Mouse (Mus musculus): ENCODE results near the gene Ovca2.

Gene Ovca2

GRCm38 (mm10) chr11:75155985-75156384, 22.6 kb downstream of the Ovca2 start:
- in situ Hi-C loops (cut with MboI, MseI), result loop anchor here (5.0 kb wide), 1 partner anchor 169 kb away; no protein-coding TSS in a partner anchor

DNA sequence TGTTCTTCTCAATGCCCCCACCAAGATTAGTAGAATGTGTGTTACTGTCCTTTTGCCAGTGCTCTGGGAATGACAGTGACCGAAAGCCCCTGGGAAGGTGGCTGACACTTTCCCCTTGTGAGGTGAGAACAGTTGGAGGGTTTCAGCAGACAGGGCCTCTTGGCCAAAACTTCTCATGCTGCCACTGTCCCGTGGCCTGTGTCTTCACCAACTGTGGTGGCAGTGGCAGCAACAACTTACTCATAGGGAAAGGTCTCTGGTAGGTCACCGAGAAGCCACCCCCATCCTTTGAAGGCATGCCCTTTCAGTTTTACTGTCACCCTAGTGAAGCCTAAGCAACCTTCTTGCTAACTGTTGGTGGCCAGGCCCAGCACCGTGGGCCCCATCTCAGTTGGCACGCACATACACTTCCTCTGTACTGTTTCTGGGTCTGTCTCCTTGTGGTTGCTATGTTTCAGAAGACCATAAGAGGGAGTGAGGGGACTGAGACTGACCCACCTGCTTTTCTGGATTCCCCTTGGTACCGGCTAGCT, 24.5 kb downstream of the Ovca2 start:
- in situ Hi-C loops (cut with MboI, MseI), result no loop called here

GRCm38 (mm10) chr11:75152603-75153557, 25.8 kb downstream of the Ovca2 start:
- in situ Hi-C loops (cut with MboI, MseI), result no loop called here

DNA sequence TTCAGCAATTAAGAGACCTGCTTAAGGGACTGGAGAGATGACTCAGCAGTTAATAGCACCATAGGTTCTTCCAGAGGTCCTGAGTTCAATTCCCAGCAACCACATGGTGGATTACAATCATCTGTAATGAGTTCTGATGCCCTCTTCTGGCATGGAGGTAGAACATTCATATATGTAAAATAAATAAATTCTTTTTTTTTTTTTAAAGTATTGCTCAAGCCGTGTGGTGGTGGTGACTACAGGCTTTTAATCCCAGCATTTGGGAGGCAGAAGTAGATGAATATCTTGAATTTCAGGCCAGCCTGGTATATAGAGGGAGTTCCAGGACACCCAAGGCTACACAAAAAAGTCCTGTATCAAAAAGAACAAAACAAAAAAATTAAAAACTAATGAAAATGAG, 28.3 kb downstream of the Ovca2 start:
- in situ Hi-C loops (cut with MboI, MseI), result no loop called here

DNA sequence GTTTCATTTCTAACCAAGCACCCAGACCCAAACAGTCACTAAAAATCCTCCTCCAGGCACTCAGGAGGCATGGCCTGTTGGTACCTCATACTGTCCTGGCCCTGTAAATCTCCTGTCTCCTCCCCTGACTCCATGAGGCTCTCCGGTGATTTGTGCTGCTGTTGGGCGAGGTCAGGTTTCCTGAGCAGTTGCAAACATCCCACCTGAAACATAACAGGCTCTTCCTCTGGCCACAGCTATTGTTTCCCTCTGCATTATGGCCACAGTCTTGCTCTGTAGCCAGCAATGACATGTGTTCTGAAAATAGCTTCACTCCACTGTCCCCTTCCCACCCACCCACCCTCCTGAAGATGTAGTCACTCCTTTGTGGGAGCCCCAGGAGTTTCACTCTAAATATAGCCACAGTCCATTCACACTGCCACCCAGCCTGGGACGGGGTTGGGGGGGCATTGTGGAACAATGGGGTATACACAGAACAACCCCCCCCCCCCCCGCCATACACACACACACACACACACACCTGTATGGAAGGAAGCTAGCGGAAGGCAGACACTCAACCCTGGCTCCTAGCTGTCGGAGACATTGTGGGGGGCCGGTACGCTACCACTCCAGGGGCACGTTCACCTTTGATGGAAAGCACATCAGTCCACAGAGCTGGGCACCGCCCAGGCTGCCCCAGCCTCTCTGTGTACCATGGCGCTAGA, 30.2 kb downstream of the Ovca2 start:
- in situ Hi-C loops (cut with MboI, MseI), result no loop called here

GRCm38 (mm10) chr11:75147846-75148168, 30.8 kb downstream of the Ovca2 start:
- in situ Hi-C loops (cut with MboI, MseI), result no loop called here

GRCm38 (mm10) chr11:75147106-75147845, 31.4 kb downstream of the Ovca2 start:
- in situ Hi-C loops (cut with MboI, MseI), result no loop called here

- in situ Hi-C loops (cut with MboI, MseI), result no loop called here
Measured at GRCm38 (mm10) chr11:75145841-75146240, 32.8 kb downstream of the Ovca2 start.

DNA sequence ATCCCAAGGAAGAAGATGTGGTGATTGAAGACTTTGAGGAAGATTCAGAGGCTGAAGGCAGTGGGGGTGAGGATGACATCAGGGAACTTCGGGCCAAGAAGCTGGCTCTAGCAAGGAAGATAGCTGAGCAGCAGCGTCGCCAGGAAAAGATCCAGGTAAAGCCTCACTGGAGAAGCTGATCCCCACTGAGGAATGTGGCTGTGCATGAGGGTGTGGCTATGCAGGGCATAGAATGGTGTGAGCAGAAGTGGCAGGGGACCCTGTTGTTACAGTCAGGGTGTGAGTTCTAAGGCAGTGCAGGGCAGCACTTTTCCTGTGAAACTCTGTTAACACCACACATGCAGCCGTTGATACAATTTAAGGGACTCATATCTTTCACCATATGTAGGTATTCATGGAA, 35.9 kb downstream of the Ovca2 start:
- in situ Hi-C loops (cut with MboI, MseI), result no loop called here

DNA sequence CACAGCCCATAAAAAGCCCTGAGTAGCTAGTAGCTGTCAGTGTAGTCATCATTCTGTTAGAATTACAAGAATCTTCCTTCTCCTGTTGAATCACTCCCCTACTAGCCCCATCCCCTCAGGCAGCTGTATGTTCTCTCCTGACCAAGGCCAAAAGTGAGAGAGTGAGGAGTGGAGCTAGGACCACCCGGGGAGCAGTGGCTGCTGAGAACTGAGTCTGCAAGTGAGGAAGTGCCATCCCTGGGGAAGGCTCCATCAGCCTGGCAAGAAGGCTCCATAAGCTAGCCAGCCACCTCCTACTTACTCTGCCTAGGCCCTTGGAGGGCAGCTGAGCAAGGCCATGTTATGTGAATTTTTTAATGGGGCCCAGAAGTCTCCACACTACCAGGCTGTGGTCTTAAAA, 36.7 kb downstream of the Ovca2 start:
- in situ Hi-C loops (cut with MboI, MseI), result no loop called here

DNA sequence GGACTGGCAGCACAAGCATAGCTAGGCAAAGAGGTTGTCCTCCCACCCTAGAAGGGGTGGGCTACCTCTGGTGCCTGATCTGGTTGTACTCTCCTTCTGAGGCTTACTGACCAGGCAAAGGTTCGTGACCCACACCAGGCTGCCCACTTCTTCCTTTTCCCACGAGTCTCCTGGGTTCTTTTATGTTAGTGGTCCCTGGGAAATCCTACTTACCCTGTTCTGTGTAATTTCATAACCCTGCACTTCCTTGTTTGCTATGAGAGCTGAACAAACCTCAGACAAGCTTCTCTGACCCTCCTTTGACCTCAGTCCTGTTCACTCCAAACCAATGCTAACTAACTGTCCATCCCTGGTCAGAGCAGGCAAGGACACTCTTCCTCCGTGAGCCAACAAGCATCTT, 37.6 kb downstream of the Ovca2 start:
- in situ Hi-C loops (cut with MboI, MseI), result no loop called here

DNA sequence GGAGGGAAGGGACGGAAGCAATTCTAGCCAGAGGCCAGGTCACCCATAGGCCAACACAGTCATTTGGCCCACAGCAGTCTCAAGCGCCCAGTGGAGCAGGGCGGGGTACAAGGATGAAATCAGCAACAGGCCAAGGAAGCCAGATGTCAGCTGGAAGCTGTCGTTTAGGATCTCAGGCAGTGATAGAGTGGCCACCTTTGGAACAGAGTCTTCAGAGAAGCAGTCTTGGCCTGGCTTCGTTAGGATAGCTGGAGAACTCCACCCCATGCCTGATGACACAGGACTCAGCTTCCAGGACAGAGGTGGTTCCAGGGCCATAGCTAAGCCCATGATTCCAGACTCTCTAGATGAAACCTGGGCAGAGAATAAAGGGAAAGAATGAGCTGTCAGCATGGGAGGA, 38.2 kb downstream of the Ovca2 start:
- in situ Hi-C loops (cut with MboI, MseI), result no loop called here

- in situ Hi-C loops (cut with MboI, MseI), result no loop called here
Measured at GRCm38 (mm10) chr11:75139122-75139963, 39.3 kb downstream of the Ovca2 start.

DNA sequence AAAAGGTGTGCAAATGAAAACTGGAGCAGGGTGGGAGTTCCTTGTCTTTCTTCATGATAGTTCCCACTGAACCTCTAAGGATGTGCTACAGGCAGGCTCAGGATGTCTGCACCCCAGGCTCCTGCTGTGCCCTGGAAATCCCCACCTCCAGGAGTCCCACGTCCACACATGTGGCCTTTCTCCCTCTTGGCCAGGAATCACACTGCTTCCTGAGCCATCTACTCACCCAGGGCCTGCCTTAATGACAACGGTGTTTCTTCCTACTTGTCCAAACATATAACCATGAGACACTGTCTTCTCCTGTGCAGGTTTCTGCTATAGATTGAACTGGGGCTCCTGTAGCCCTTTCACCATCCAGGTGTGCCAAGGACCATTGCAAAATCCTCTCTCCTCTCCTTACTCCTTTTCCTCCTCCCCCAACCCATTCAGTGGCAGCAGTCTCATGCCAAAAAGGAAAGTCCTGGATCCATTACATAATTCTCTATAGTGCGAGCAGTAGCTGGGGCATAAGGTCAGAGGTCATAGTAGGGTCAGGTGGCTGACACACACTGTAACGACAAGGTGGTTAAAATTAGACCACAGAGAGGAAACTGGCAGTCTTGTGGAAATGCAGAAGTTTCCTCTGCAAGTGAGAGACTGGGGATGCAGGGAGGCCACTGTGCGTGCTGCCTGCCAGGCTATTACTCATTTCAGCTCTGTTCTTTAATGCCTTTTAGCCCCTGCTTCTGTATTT, 41.8 kb downstream of the Ovca2 start:
- in situ Hi-C loops (cut with MboI, MseI), result no loop called here

DNA sequence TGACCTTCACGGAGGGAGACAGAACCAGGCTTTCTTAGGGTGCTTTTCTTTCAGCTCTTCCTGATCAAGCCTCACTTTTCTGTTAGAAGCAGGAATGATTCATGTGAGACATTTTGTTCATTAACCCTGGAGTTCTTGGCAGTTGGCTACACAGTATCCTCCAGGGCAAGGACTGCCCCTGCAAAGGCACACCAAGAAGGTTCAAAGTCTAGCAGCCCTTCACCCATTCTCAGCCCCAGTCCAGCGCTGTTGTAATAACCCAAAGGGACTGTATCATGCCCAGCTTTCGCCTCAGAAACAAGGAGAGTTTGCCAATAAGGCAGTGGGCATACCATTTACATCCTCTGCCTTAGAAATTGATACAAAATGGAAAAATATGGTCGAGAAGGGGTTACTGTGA, 43.3 kb downstream of the Ovca2 start:
- in situ Hi-C loops (cut with MboI, MseI), result no loop called here

- in situ Hi-C loops (cut with MboI, MseI), result no loop called here
Measured at GRCm38 (mm10) chr11:75134485-75135068, 44.1 kb downstream of the Ovca2 start.

DNA sequence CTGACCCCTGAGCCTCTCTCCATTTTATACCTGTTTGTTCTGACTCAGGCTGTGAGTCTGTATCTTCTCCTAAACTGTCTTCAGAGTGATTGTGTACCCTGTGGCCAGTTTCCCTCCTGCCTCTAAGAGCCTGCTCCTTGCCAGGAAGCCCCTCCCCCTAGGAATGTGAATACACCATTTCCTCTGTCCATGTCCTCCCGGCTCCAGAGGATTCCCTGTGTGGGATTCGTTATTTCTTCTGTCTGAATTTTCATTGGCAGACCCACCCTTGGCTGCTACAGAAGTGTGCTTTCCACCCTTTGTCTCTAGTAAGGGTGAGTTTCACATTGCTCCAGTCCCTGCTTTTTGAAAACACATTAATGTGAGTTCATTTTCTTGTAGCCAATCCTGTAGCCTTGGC, 44.7 kb downstream of the Ovca2 start:
- in situ Hi-C loops (cut with MboI, MseI), result no loop called here

- in situ Hi-C loops (cut with MboI, MseI), result no loop called here
Measured at GRCm38 (mm10) chr11:75133391-75133790, 45.2 kb downstream of the Ovca2 start.

- in situ Hi-C loops (cut with MboI, MseI), result no loop called here
Measured at GRCm38 (mm10) chr11:75132278-75132677, 46.4 kb downstream of the Ovca2 start.

DNA sequence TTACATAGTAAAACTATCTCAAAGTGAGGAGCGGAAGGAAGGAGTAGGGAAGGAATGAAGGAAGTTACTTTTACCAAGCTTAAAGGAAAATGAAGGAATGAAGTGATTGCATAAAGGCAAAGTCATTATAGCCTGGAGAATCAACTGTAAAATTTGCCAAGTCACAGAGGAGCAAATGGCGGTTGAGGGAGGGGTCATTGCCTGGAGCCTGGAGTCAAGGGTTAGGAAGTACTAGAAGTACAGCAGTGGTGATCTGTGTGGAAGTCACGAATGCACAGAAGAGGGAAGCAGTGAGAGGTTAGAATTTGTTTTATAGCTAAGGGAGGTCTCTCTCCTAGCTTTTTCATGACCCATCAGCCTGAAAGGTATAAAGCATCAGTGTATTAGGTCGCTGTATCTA, 47.3 kb downstream of the Ovca2 start:
- in situ Hi-C loops (cut with MboI, MseI), result no loop called here
